Mouse (Mus musculus): ENCODE data around the gene Slc46a2. TPM values are rescaled to one million over a fixed set of nuclear protein-coding genes. Genes with fewer than 3 reads are reported as not detected.

Slc46a2 gene
- polyA plus RNA-seq, 1 experiment from 2014 or later, result not detected

DNA sequence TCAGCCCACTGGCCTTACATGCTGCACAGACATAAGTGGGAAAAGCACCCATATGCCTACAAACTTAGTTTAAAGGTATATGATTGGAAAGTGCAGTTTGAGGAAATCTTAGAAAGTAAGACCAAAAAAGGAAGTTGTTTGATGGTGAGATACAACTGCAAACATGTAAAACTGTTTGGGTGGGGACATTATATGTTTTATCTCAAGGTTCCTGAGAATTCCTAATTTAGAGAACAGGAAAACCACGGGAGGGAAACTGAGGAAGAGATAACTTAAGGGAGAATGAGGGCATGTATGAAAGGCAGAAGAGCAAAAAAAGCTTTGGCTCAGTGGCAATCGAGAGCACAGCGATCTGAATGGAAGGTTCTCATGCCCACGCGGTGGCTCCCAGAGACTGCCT, 27.8 kb downstream of the Slc46a2 start:
- Histone ChIP-seq H3K4me1 (peaks cover 8% of the 10 kb centered on the region; the same call in 1 of the 2 replicates), H3K4me3 (no peak overlapping the region), H3K36me3 (ENCODE audit: poor library complexity, severe bottlenecking) (peaks cover 29% of the 10 kb centered on the region), H3K27ac (no peak overlapping the region), H3K9me3 (replicated peaks) (no peaks in the 10 kb centered on the region), H3K9ac (no peak overlapping the region), H3K27me3 (no peaks in the 10 kb centered on the region), H3K4me2 (no peak overlapping the region)
- WGBS, result 97% methylated on average over 5 of the region's 5 CpGs
- ATAC-seq, result no peak

DNA sequence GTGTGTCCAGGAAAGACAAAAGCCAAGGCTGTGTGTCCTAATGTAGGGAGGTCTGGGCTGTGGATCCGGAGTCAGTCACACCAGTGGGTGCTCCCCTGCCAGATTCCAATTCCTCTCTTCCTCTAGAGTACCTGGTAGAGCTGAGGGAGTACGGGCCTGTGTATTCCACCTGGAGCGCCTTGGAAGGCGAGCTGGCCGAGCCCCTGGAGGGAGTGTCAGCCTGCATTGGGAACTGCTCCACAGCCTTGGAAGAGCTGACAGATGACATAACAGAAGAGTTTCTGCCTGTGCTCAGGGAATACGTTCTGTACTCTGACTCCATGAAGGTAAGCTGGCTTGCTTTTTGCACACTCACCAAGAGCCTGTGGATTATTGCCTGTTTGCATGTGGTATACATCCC, 28.6 kb downstream of the Slc46a2 start:
- WGBS, result 96% methylated on average over 6 of the region's 6 CpGs

DNA sequence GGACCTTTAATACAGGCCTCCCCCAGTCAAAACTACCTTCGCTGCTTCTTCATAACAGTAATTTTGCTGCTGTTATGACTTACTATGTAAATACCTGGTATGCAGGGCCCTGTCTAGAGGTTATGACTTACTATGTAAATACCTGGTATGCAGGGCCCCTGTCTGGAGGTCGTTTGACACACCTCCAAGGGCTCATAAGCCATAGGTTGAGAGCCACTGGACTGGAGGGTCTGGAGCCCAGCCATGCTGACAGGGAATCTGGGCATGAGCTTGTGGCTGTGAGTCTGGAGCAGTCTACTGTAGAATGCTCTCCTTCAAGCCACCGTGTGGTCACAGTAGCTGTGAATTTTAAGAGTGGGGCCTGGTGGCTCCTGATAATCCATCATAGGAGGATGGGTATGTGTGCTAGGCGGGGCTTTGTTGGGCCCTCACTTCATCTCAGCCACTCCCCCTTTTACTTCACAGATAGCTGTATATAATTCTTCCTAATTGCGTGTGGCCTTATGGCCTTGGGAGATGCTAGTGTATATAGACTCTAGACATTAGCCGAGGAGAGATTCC, 30.6 kb downstream of the Slc46a2 start:
- Histone ChIP-seq H3K36me3 (ENCODE audit: poor library complexity, severe bottlenecking) (peaks cover 41% of the 10 kb centered on the region), H3K27ac (no peak overlapping the region)

More for the DNA sequence above, 28.6 kb downstream of the Slc46a2 start:
- Histone ChIP-seq H3K4me1 (peaks cover 4% of the 10 kb centered on the region; the same call in 1 of the 2 replicates), H3K27ac (no peak overlapping the region), H3K4me3 (no peak overlapping the region), H3K27me3 (no peaks in the 10 kb centered on the region), H3K9me3 (replicated peaks) (no peaks in the 10 kb centered on the region), H3K4me2 (no peak overlapping the region), H3K9ac (no peak overlapping the region), H3K36me3 (ENCODE audit: poor library complexity, severe bottlenecking) (peaks cover 32% of the 10 kb centered on the region)
- ATAC-seq, result no peak

DNA sequence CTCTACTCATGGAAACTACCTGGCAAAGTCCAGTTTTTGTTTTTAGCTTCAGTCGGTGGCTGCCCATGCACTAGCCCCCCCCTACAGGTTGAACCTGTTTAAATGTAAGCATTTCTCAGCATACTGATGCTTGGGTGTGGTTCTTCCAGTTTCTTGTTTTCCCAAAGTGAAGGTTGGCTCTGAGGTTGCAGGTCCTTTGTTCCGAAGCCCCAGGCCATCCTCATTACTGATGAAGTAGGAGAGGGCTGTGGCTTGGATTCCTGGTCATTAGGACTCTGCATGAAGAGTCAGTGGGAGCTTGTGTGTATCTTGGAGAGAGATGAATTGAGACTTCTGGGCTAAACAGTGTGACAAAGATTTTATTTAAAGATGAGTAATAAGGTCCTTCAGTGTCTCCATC, 33.6 kb downstream of the Slc46a2 start:
- 80% methylated on average over 2 of the region's 2 CpGs for WGBS
- H3K27me3 ChIP-seq, result no peaks in the 10 kb centered on the region
- H3K9ac ChIP-seq, result no peak overlapping the region
- H3K27ac ChIP-seq, result no peak overlapping the region
- no peak overlapping the region for H3K4me2 ChIP-seq
- H3K4me3 ChIP-seq, result no peak overlapping the region
- no peaks in the 10 kb centered on the region for H3K9me3 ChIP-seq (replicated peaks)
- no peaks in the 10 kb centered on the region for H3K4me1 ChIP-seq
- ATAC-seq, result no peak
- peaks cover 39% of the 10 kb centered on the region for H3K36me3 ChIP-seq (ENCODE audit: poor library complexity, severe bottlenecking)

More for the DNA sequence above, 30.6 kb downstream of the Slc46a2 start:
- ATAC-seq, result no peak
- Histone ChIP-seq H3K9ac (no peak overlapping the region), H3K9me3 (replicated peaks) (no peaks in the 10 kb centered on the region), H3K27me3 (no peaks in the 10 kb centered on the region), H3K4me2 (no peak overlapping the region), H3K4me1 (no peaks in the 10 kb centered on the region), H3K4me3 (no peak overlapping the region)
- 87% methylated on average over 6 of the region's 6 CpGs for WGBS

DNA sequence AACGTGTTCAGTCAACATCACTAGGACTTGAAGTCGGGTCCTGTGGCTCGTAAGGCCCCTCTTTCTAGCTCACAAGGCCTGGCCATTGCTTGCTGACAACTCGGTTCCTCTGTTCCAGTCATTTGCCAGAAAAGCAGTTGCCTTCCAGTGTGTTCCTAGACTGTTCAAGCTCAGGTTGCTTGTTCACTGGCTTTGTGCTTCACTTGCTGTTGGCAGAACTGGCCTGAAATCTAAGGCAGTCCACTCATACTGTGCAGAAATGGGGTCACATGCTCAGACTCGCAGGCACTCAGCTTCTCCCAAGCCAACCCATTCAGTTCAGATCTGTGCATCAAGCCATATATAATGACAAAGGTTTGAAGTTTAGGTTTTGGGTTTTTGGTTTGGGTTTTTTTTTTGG, 34.1 kb downstream of the Slc46a2 start:
- H3K4me2 ChIP-seq, result no peak overlapping the region
- H3K27ac ChIP-seq, result no peak overlapping the region
- peaks cover 37% of the 10 kb centered on the region for H3K36me3 ChIP-seq (ENCODE audit: poor library complexity, severe bottlenecking)
- no peak for ATAC-seq
- no peaks in the 10 kb centered on the region for H3K9me3 ChIP-seq (replicated peaks)
- WGBS, result 95% methylated on average over 5 of the region's 5 CpGs
- no peak overlapping the region for H3K4me3 ChIP-seq
- H3K9ac ChIP-seq, result no peak overlapping the region
- no peaks in the 10 kb centered on the region for H3K27me3 ChIP-seq
- no peaks in the 10 kb centered on the region for H3K4me1 ChIP-seq

DNA sequence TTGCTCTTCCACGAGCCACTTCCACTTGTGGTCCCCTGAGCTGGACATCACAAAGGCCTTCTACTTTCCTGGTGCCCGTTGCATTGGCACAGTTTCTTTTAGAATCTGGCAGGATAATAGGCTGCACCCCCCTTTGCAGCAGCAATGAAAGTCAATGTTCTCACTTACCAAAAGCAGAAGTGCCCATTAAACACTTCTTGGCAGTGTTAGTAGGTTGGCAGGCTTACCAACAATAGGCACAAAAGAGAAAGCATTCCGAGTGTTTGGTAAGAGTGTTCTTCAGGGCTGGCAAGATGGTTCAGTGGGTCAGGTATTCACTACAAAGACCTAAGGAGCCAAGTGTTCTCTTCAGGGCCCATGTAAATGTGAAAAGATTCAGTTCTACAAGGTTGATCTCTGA, 35.4 kb downstream of the Slc46a2 start:
- no peak for ATAC-seq
- no peak overlapping the region for H3K27ac ChIP-seq
- no peak overlapping the region for H3K9ac ChIP-seq
- no peaks in the 10 kb centered on the region for H3K4me1 ChIP-seq
- 56% methylated on average over 3 of the region's 3 CpGs for WGBS
- H3K36me3 ChIP-seq (ENCODE audit: poor library complexity, severe bottlenecking), result peaks cover 27% of the 10 kb centered on the region; the same call in 1 of the 2 replicates
- H3K4me2 ChIP-seq, result no peak overlapping the region
- H3K4me3 ChIP-seq, result no peak overlapping the region
- H3K9me3 ChIP-seq (replicated peaks), result no peaks in the 10 kb centered on the region
- H3K27me3 ChIP-seq, result no peaks in the 10 kb centered on the region

DNA sequence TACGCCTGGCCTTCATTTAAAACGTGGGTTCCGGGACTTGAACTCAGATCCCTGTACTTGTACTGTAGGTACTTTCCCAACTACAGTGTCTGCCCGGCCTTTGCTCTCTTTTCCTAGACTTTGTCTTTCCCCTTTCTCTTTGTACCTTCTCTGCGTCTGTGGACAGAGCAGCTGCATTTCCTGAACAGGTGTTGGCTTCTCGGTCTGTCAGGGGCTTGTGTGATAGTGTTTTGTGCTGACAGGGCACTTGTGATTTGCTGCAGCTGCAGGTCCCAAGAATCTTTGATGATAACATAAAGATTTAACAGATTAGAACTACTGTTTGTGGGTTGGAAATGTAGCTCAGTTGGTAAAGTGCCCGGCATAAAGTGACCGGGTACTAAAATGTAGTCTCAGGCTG, 36.3 kb downstream of the Slc46a2 start:
- 93% methylated on average over 8 of the region's 8 CpGs for WGBS

DNA sequence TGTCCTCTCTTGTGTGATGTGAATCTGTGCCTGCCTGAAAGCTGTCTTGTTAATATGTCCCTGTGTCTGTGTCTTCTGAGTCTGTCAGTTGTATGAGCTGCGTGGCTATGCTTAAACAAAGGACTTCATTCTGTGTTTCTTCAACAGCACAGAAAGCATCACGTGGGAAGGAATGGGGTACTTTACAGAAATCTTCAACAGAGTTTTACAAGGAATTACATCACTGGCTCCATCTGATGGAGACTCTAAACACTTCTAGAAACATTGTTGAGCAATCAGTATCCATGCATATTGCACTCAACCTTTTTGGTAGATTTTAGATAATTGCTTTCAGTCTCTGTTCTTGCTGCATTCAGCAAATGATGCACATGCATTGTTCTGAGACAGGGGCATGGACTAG, 37.8 kb downstream of the Slc46a2 start:
- Histone ChIP-seq H3K9ac (no peak overlapping the region), H3K4me2 (no peak overlapping the region), H3K4me1 (no peaks in the 10 kb centered on the region), H3K9me3 (replicated peaks) (no peaks in the 10 kb centered on the region), H3K36me3 (ENCODE audit: poor library complexity, severe bottlenecking) (peaks cover 16% of the 10 kb centered on the region; the same call in 1 of the 2 replicates), H3K27ac (peak overlapping the region; percentile 42; the same call in 1 of the 2 replicates), H3K4me3 (no peak overlapping the region), H3K27me3 (no peaks in the 10 kb centered on the region)
- 47% methylated on average over 2 of the region's 2 CpGs for WGBS
- peak; percentile 23; the same call in 1 of the 2 replicates for ATAC-seq

More for the DNA sequence above, 36.3 kb downstream of the Slc46a2 start:
- peaks cover 27% of the 10 kb centered on the region; the same call in 1 of the 2 replicates for H3K36me3 ChIP-seq (ENCODE audit: poor library complexity, severe bottlenecking)
- no peaks in the 10 kb centered on the region for H3K27me3 ChIP-seq
- H3K27ac ChIP-seq, result no peak overlapping the region
- no peaks in the 10 kb centered on the region for H3K4me1 ChIP-seq
- H3K4me3 ChIP-seq, result no peak overlapping the region
- H3K4me2 ChIP-seq, result no peak overlapping the region
- no peaks in the 10 kb centered on the region for H3K9me3 ChIP-seq (replicated peaks)
- ATAC-seq, result no peak
- H3K9ac ChIP-seq, result no peak overlapping the region

DNA sequence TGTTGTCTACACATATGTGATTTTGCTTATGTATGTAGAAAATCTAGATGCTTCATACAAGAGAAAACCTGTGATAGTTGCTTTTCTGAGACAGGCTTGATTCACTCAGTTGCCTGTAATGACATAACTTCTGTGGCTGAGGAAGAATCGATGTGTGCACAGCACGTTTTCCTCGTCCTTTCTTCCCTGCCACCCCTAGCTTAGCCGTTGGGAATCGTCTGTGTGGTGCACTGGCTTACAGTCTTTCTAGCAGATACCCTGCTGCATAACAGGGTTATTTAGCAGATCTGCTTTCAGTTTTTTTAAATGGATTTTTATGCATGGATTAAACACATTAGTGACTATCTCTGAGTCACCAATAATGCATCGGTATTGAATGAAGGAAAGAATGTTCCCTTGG, 38.3 kb downstream of the Slc46a2 start:
- no peak for ATAC-seq
- H3K36me3 ChIP-seq (ENCODE audit: poor library complexity, severe bottlenecking), result peaks cover 13% of the 10 kb centered on the region; the same call in 1 of the 2 replicates
- H3K9ac ChIP-seq, result no peak overlapping the region
- peak overlapping the region; percentile 42; the same call in 1 of the 2 replicates for H3K27ac ChIP-seq
- no peaks in the 10 kb centered on the region for H3K27me3 ChIP-seq
- no peak overlapping the region for H3K4me3 ChIP-seq
- no peaks in the 10 kb centered on the region for H3K4me1 ChIP-seq
- H3K9me3 ChIP-seq (replicated peaks), result no peaks in the 10 kb centered on the region
- H3K4me2 ChIP-seq, result no peak overlapping the region
- WGBS, result 64% methylated on average over 6 of the region's 6 CpGs

DNA sequence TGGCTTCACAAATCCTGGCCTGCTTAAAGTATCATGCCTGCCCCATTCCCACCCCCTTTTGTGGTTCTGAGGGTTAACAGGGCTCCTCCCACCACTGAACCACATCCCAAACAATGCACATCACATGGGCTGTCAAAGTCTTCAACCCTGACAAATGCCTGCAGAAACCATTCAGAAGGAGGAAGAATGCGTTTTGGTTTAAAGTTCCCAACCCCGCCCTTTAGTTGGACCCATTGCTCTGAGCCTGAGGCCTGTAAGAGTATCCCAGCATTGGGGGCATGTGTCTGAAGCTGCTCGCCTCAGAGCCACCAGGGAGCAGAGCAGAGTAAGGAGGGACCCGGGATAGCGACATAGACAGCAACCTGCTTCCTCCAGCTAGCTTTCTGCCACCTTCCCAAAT, 41.0 kb downstream of the Slc46a2 start:
- H3K27me3 ChIP-seq, result no peaks in the 10 kb centered on the region
- no peak overlapping the region for H3K27ac ChIP-seq
- no peaks in the 10 kb centered on the region for H3K9me3 ChIP-seq (replicated peaks)
- H3K4me3 ChIP-seq, result no peak overlapping the region
- WGBS, result 49% methylated on average over 5 of the region's 5 CpGs
- no peak overlapping the region for H3K4me2 ChIP-seq
- 0 out of 2 replicates have a peak, but pooled peaks cover under 1% of the 10 kb centered on the region for H3K36me3 ChIP-seq (ENCODE audit: poor library complexity, severe bottlenecking)
- ATAC-seq, result no peak
- H3K9ac ChIP-seq, result no peak overlapping the region
- peaks cover 12% of the 10 kb centered on the region; the same call in 1 of the 2 replicates for H3K4me1 ChIP-seq

DNA sequence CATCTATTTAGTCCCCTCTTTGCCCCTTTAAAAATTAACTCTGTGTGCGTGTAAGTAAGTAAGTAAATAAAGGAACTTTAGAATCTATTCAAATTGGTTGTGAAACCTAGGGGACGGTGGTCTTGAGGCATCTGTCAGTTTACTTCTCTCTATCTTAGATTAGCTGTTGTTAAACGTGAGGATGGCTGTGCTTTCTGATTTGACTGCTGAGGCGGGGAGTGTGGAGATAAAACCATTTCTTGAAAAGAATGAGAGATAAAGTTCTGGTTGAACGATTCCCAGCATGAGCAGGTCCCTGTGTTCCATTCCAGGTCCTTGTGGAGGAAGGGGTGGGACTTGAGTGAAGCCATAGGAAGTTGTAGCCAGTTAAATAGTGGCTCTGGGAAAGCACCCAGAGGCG, 41.6 kb downstream of the Slc46a2 start:
- Histone ChIP-seq H3K36me3 (ENCODE audit: poor library complexity, severe bottlenecking) (no peaks in the 10 kb centered on the region), H3K27ac (no peak overlapping the region), H3K4me3 (no peak overlapping the region), H3K4me2 (no peak overlapping the region), H3K9ac (no peak overlapping the region), H3K27me3 (no peaks in the 10 kb centered on the region), H3K9me3 (replicated peaks) (no peaks in the 10 kb centered on the region), H3K4me1 (peaks cover 12% of the 10 kb centered on the region; the same call in 1 of the 2 replicates)
- WGBS, result 34% methylated on average over 6 of the region's 6 CpGs
- ATAC-seq, result no peak

DNA sequence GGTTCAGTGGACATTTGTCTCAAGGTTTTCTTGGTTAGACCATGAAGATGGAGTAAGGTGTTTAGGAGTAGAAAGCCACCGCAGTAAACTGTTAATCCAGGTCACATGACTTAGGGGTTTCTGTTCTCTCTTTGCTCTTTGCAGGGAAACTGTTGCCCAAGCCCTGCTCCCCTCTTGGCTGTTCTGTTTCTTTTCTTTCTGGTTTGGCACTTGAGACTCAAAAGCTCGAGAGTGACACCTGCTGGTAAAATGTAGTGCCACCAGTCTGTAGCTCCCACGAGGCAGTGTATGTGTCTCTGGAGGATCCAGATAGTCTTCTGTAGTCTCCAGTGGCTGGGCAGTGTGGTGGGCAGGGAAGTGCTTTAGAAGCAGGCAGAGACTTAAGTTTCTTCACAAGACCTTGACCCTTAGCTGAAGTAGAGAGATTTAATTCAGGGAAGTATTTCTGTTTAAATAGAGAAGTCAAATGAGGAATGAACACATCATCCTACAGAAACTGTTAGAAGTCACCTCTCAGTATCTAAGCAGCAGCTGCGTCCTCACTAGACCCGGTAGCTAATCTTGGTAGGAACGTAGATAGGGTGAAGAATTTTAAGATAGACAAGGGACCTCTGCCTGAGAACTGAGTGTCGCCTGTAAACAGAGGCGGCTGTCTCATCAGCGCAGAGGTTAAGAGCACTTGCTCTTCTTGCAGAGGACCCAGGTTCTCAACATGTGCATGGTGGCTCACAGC, 43.8 kb downstream of the Slc46a2 start:
- 59% methylated on average over 9 of the region's 9 CpGs for WGBS
- H3K4me2 ChIP-seq, result no peak overlapping the region
- peak; percentile 77 for ATAC-seq

More for the DNA sequence above, 43.8 kb downstream of the Slc46a2 start:
- Histone ChIP-seq H3K9me3 (replicated peaks) (no peaks in the 10 kb centered on the region), H3K4me1 (peaks cover 12% of the 10 kb centered on the region; the same call in 1 of the 2 replicates), H3K9ac (no peak overlapping the region), H3K27ac (no peak overlapping the region), H3K4me3 (no peak overlapping the region), H3K36me3 (ENCODE audit: poor library complexity, severe bottlenecking) (no peaks in the 10 kb centered on the region), H3K27me3 (no peaks in the 10 kb centered on the region)

Measured in forebrain, embryonic 13.5 days (tissue).